Mouse (Mus musculus) cortical plate, adult 2 months (tissue): ENCODE data around the gene Gm1113.

Experiments
- CTCF ChIP-seq: fragments of 200-500 bp; IDR thresholded peaks from 2 replicates; pipeline ENCODE4 v1.5.1; 2011; ENCODE audit warnings: mild to moderate bottlenecking, control low read depth, low read length; ENCODE audit not compliant: insufficient read depth; ENCODE audit errors: extremely low read depth
- POLR2A ChIP-seq: fragments of 200-500 bp; IDR thresholded peaks from 2 replicates; pipeline ENCODE4 v1.6.1; 2011; ENCODE audit warnings: mild to moderate bottlenecking, low read length, control low read depth; ENCODE audit not compliant: insufficient read depth; ENCODE audit errors: extremely low read depth

- TF ChIP-seq CTCF = no peak
- TF ChIP-seq POLR2A = no peak
These were observed 2.7 kb upstream of the Gm1113 start for GRCm38 (mm10) chr9:35520631-35521348.
